Mouse (Mus musculus): ENCODE measurements around the gene Rnf150. TPM values are rescaled to one million over a fixed set of nuclear protein-coding genes. Genes with fewer than 3 reads are reported as not detected.

Rnf150 gene
- polyA plus RNA-seq, 1 experiment from 2014 or later, result 35.2 TPM

- Histone ChIP-seq H3K27ac (no peak overlapping the region), H3K79me2 (ENCODE audit: inconsistent target) (no peaks in the 10 kb centered on the region), H3K4me3 (ENCODE audit: inconsistent target) (no peak overlapping the region), H3K36me3 (ENCODE audit: inconsistent target) (peaks cover 27% of the 10 kb centered on the region; the same call in 1 of the 2 replicates)
- 95% methylated on average over 10 of the region's 10 CpGs for WGBS (ENCODE audit: missing documents)
Observed at GRCm38 (mm10) chr8:83038575-83038974, 175.4 kb downstream of the Rnf150 start.

- WGBS (ENCODE audit: missing documents), result 96% methylated on average over 4 of the region's 4 CpGs
- no peak overlapping the region for H3K4me3 ChIP-seq (ENCODE audit: inconsistent target)
- H3K79me2 ChIP-seq (ENCODE audit: inconsistent target), result no peaks in the 10 kb centered on the region
- H3K27ac ChIP-seq, result no peak overlapping the region
- peaks cover 26% of the 10 kb centered on the region; the same call in 1 of the 2 replicates for H3K36me3 ChIP-seq (ENCODE audit: inconsistent target)
Observed at GRCm38 (mm10) chr8:83041440-83041839, 178.3 kb downstream of the Rnf150 start.

- WGBS (ENCODE audit: missing documents), result 89% methylated on average over 9 of the region's 9 CpGs
- Histone ChIP-seq H3K36me3 (ENCODE audit: inconsistent target) (no peaks in the 10 kb centered on the region), H3K27ac (no peak overlapping the region)
Observed at GRCm38 (mm10) chr8:83046912-83047311, 183.8 kb downstream of the Rnf150 start.

GRCm38 (mm10) chr8:83048527-83048926 lies 185.4 kb downstream of the Rnf150 start:
- no peak overlapping the region for H3K4me3 ChIP-seq (ENCODE audit: inconsistent target)
- no peaks in the 10 kb centered on the region for H3K36me3 ChIP-seq (ENCODE audit: inconsistent target)
- WGBS (ENCODE audit: missing documents), result 99% methylated on average over 6 of the region's 6 CpGs
- H3K27ac ChIP-seq, result no peak overlapping the region
- no peaks in the 10 kb centered on the region for H3K79me2 ChIP-seq (ENCODE audit: inconsistent target)

More at GRCm38 (mm10) chr8:83046912-83047311, 183.8 kb downstream of the Rnf150 start:
- Histone ChIP-seq H3K4me3 (ENCODE audit: inconsistent target) (no peak overlapping the region), H3K79me2 (ENCODE audit: inconsistent target) (no peaks in the 10 kb centered on the region)

GRCm38 (mm10) chr8:83049171-83049601 lies 186.0 kb downstream of the Rnf150 start:
- no peak overlapping the region for H3K4me3 ChIP-seq (ENCODE audit: inconsistent target)
- 94% methylated on average over 7 of the region's 7 CpGs for WGBS (ENCODE audit: missing documents)
- no peaks in the 10 kb centered on the region for H3K79me2 ChIP-seq (ENCODE audit: inconsistent target)
- H3K27ac ChIP-seq, result no peak overlapping the region
- H3K36me3 ChIP-seq (ENCODE audit: inconsistent target), result no peaks in the 10 kb centered on the region

- Histone ChIP-seq H3K79me2 (ENCODE audit: inconsistent target) (no peaks in the 10 kb centered on the region), H3K4me3 (ENCODE audit: inconsistent target) (no peak overlapping the region), H3K36me3 (ENCODE audit: inconsistent target) (no peaks in the 10 kb centered on the region), H3K27ac (no peak overlapping the region)
- WGBS (ENCODE audit: missing documents), result 90% methylated on average over 1 of the region's 1 CpGs
Observed at GRCm38 (mm10) chr8:83049616-83050015, 186.5 kb downstream of the Rnf150 start.

- Histone ChIP-seq H3K79me2 (ENCODE audit: inconsistent target) (no peaks in the 10 kb centered on the region), H3K36me3 (ENCODE audit: inconsistent target) (no peaks in the 10 kb centered on the region), H3K4me3 (ENCODE audit: inconsistent target) (no peak overlapping the region), H3K27ac (no peak overlapping the region)
- WGBS (ENCODE audit: missing documents), result 94% methylated on average over 4 of the region's 4 CpGs
Observed at GRCm38 (mm10) chr8:83052896-83053295, 189.7 kb downstream of the Rnf150 start.

GRCm38 (mm10) chr8:83054801-83055200 lies 191.6 kb downstream of the Rnf150 start:
- H3K4me3 ChIP-seq (ENCODE audit: inconsistent target), result no peak overlapping the region
- no peaks in the 10 kb centered on the region for H3K36me3 ChIP-seq (ENCODE audit: inconsistent target)
- peak overlapping the region; percentile 100 for H3K27ac ChIP-seq
- H3K79me2 ChIP-seq (ENCODE audit: inconsistent target), result no peaks in the 10 kb centered on the region
- WGBS (ENCODE audit: missing documents), result 42% methylated on average over 3 of the region's 3 CpGs

- 95% methylated on average over 8 of the region's 8 CpGs for WGBS (ENCODE audit: missing documents)
- H3K4me3 ChIP-seq (ENCODE audit: inconsistent target), result no peak overlapping the region
- H3K36me3 ChIP-seq (ENCODE audit: inconsistent target), result no peaks in the 10 kb centered on the region
- H3K79me2 ChIP-seq (ENCODE audit: inconsistent target), result no peaks in the 10 kb centered on the region; the same call in 1 of the 2 replicates
- no peak overlapping the region for H3K27ac ChIP-seq
Observed at GRCm38 (mm10) chr8:83058951-83059350, 195.8 kb downstream of the Rnf150 start.

- no peak overlapping the region for H3K4me3 ChIP-seq (ENCODE audit: inconsistent target)
- H3K36me3 ChIP-seq (ENCODE audit: inconsistent target), result no peaks in the 10 kb centered on the region
- H3K27ac ChIP-seq, result no peak overlapping the region
- WGBS (ENCODE audit: missing documents), result 100% methylated on average over 2 of the region's 2 CpGs
- H3K79me2 ChIP-seq (ENCODE audit: inconsistent target), result no peaks in the 10 kb centered on the region; the same call in 1 of the 2 replicates
Observed at GRCm38 (mm10) chr8:83060076-83060475, 196.9 kb downstream of the Rnf150 start.

- Histone ChIP-seq H3K36me3 (ENCODE audit: inconsistent target) (no peaks in the 10 kb centered on the region), H3K4me3 (ENCODE audit: inconsistent target) (no peak overlapping the region), H3K27ac (no peak overlapping the region), H3K79me2 (ENCODE audit: inconsistent target) (peaks cover 5% of the 10 kb centered on the region; the same call in 1 of the 2 replicates)
- WGBS (ENCODE audit: missing documents), result 95% methylated on average over 5 of the region's 5 CpGs
Observed at GRCm38 (mm10) chr8:83061257-83061656, 198.1 kb downstream of the Rnf150 start.

GRCm38 (mm10) chr8:83061873-83062272 lies 198.7 kb downstream of the Rnf150 start:
- H3K4me3 ChIP-seq (ENCODE audit: inconsistent target), result no peak overlapping the region
- 57% methylated on average over 3 of the region's 3 CpGs for WGBS (ENCODE audit: missing documents)
- peak overlapping the region; percentile 99 for H3K27ac ChIP-seq
- H3K36me3 ChIP-seq (ENCODE audit: inconsistent target), result no peaks in the 10 kb centered on the region
- H3K79me2 ChIP-seq (ENCODE audit: inconsistent target), result peaks cover 5% of the 10 kb centered on the region; the same call in 1 of the 2 replicates

GRCm38 (mm10) chr8:83062276-83062675 lies 199.1 kb downstream of the Rnf150 start:
- Histone ChIP-seq H3K27ac (peak overlapping the region; percentile 99), H3K79me2 (ENCODE audit: inconsistent target) (peaks cover 5% of the 10 kb centered on the region; the same call in 1 of the 2 replicates), H3K36me3 (ENCODE audit: inconsistent target) (no peaks in the 10 kb centered on the region), H3K4me3 (ENCODE audit: inconsistent target) (no peak overlapping the region)
- 76% methylated on average over 5 of the region's 5 CpGs for WGBS (ENCODE audit: missing documents)

- Histone ChIP-seq H3K36me3 (ENCODE audit: inconsistent target) (no peaks in the 10 kb centered on the region), H3K4me3 (ENCODE audit: inconsistent target) (no peak overlapping the region), H3K27ac (peak overlapping the region; percentile 99), H3K79me2 (ENCODE audit: inconsistent target) (peaks cover 5% of the 10 kb centered on the region; the same call in 1 of the 2 replicates)
- 22% methylated on average over 6 of the region's 6 CpGs for WGBS (ENCODE audit: missing documents)
Observed at GRCm38 (mm10) chr8:83064096-83064495, 200.9 kb downstream of the Rnf150 start.

- Histone ChIP-seq H3K36me3 (ENCODE audit: inconsistent target) (no peaks in the 10 kb centered on the region), H3K79me2 (ENCODE audit: inconsistent target) (peaks cover 5% of the 10 kb centered on the region; the same call in 1 of the 2 replicates), H3K4me3 (ENCODE audit: inconsistent target) (no peak overlapping the region), H3K27ac (peak overlapping the region; percentile 99)
- 83% methylated on average over 6 of the region's 6 CpGs for WGBS (ENCODE audit: missing documents)
Observed at GRCm38 (mm10) chr8:83066076-83066475, 202.9 kb downstream of the Rnf150 start.

- Histone ChIP-seq H3K4me3 (ENCODE audit: inconsistent target) (no peak overlapping the region), H3K79me2 (ENCODE audit: inconsistent target) (peaks cover 5% of the 10 kb centered on the region; the same call in 1 of the 2 replicates), H3K27ac (peak overlapping the region; percentile 99), H3K36me3 (ENCODE audit: inconsistent target) (no peaks in the 10 kb centered on the region)
- 0% methylated on average over 3 of the region's 3 CpGs for WGBS (ENCODE audit: missing documents)
Observed at GRCm38 (mm10) chr8:83066846-83067245, 203.7 kb downstream of the Rnf150 start.

All from macrophage (primary cell).